Mouse (Mus musculus): ENCODE measurements around the gene Angptl1. TPM values are rescaled to one million over a fixed set of nuclear protein-coding genes. Genes with fewer than 3 reads are reported as not detected.

Gene Angptl1
- polyA plus RNA-seq, 1 experiment from 2014 or later: 1.2 TPM

DNA sequence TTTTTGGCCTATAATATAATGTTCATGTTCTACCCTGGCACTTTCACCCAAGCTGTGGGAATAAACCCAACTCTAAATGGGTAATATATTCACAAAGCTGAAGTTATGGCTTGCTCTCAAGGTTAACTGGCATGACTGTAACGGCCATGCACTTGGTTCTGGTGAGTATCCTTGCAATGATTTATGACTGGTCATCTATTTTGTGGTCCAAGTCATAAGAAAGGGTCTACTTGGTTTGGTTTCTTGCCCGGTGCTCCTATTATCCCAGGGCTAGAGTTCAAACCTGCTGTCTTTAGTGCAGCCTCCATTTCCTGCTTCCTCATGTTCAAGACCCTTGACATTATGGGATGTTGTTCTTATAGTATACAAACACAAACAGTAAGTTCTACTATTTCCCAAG is 46.4 kb downstream of the Angptl1 start:
- H3K4me2 ChIP-seq: no peak overlapping the region
- H3K9ac ChIP-seq: no peak overlapping the region
- 95% methylated on average over 2 of the region's 2 CpGs for WGBS
- peaks cover 45% of the 10 kb centered on the region for H3K36me3 ChIP-seq (ENCODE audit: poor library complexity, severe bottlenecking)
- no peaks in the 10 kb centered on the region for H3K4me1 ChIP-seq
- ATAC-seq: no peak
- H3K27ac ChIP-seq: no peak overlapping the region
- H3K9me3 ChIP-seq (replicated peaks): no peaks in the 10 kb centered on the region
- no peaks in the 10 kb centered on the region for H3K27me3 ChIP-seq
- H3K4me3 ChIP-seq: no peak overlapping the region

DNA sequence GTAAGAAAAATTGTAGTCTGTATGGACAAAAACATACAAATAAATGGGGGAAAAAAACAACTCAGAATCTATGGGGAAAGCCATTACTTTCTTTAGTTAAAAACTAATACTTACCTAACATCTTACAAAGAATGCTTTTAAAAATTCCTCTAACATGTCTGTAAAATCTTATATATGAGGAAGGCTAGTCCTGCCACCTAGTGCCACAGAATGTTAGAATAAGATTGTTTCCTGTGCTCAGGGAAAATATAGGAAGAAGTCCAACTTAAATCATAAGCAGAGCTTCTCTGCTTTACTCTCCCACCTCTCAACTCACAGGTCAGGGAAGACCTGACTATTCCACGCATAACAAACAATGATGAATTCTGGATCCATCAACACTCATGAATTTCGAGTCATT is 47.5 kb downstream of the Angptl1 start:
- no peak overlapping the region for H3K9ac ChIP-seq
- H3K27ac ChIP-seq: no peak overlapping the region
- H3K4me3 ChIP-seq: no peak overlapping the region
- ATAC-seq: no peak
- H3K4me1 ChIP-seq: no peaks in the 10 kb centered on the region
- peaks cover 48% of the 10 kb centered on the region for H3K36me3 ChIP-seq (ENCODE audit: poor library complexity, severe bottlenecking)
- H3K27me3 ChIP-seq: no peaks in the 10 kb centered on the region
- H3K9me3 ChIP-seq (replicated peaks): no peaks in the 10 kb centered on the region
- WGBS: 93% methylated on average over 2 of the region's 2 CpGs
- no peak overlapping the region for H3K4me2 ChIP-seq

DNA sequence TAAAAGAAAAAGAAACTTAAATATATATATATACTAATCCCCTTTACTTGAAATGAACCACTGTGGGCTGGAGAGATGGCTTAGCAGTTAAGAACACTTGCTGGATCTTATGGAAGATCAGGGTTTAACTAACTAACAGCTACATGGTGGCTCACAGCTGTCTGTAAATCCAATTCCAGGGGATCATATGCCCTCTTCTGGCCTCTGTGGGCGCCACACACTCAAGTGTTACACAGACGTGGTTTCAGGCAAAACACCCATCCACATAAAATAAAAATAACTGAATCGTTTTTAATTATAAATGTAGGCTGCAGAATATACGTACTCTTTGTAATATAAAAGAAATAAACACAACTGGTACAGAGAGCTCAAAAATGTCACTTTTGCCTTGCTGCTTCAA is 50.5 kb downstream of the Angptl1 start:
- Histone ChIP-seq H3K36me3 (ENCODE audit: poor library complexity, severe bottlenecking) (peaks cover 37% of the 10 kb centered on the region), H3K4me2 (no peak overlapping the region), H3K27ac (no peak overlapping the region), H3K4me3 (no peak overlapping the region), H3K9me3 (replicated peaks) (no peaks in the 10 kb centered on the region), H3K4me1 (no peaks in the 10 kb centered on the region), H3K27me3 (no peaks in the 10 kb centered on the region), H3K9ac (no peak overlapping the region)
- WGBS: 85% methylated on average over 4 of the region's 4 CpGs
- no peak for ATAC-seq

DNA sequence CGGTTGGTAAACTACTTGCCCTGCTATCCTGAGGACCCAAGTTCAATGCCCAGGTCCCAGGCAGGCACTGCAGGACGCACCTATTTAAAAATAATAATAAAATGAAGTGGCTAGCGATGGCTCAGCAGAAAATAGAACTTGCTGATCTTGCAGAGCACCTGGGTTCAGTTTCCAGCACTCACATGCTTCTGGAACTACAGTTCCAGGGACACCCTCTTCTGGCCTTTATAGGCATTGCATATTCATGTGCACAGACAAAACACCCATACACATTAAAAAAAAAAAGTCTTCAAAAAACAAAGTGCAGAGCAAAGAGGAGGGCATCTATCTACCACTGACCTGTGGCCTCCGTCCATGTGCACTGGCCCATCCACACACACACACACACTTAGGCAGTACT is 53.2 kb downstream of the Angptl1 start:
- WGBS: 94% methylated on average over 4 of the region's 4 CpGs
- Histone ChIP-seq H3K4me3 (no peak overlapping the region), H3K36me3 (ENCODE audit: poor library complexity, severe bottlenecking) (peaks cover 29% of the 10 kb centered on the region)

DNA sequence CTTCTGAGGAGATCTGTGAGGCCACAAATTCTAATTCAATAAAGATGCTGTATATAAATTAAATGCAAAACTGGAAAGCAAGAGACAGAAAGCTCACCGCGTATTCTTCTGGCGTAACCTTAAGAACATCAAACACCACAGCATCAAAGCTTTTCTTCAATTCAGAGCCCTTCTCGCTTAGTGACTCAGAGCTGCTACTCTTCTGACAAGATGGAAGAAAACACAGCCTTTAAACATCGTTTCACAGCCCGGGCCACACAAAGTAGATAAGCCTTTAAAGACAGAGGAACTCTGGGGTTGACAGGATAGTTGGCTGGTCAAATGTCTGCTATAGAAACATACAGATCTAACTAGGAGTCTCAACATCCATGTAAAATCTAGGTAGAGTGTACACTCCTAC is 63.3 kb downstream of the Angptl1 start:
- 77% methylated on average over 6 of the region's 6 CpGs for WGBS
- Histone ChIP-seq H3K4me2 (no peak overlapping the region), H3K9ac (no peak overlapping the region), H3K4me3 (no peak overlapping the region), H3K36me3 (ENCODE audit: poor library complexity, severe bottlenecking) (peaks cover 24% of the 10 kb centered on the region), H3K9me3 (replicated peaks) (no peaks in the 10 kb centered on the region), H3K27me3 (no peaks in the 10 kb centered on the region), H3K27ac (no peak overlapping the region), H3K4me1 (peaks cover 5% of the 10 kb centered on the region)
- ATAC-seq: no peak

More for the DNA sequence above, 53.2 kb downstream of the Angptl1 start:
- H3K9me3 ChIP-seq (replicated peaks): no peaks in the 10 kb centered on the region
- no peak overlapping the region for H3K27ac ChIP-seq
- no peaks in the 10 kb centered on the region for H3K27me3 ChIP-seq
- H3K9ac ChIP-seq: no peak overlapping the region
- ATAC-seq: no peak
- no peak overlapping the region for H3K4me2 ChIP-seq
- no peaks in the 10 kb centered on the region for H3K4me1 ChIP-seq

DNA sequence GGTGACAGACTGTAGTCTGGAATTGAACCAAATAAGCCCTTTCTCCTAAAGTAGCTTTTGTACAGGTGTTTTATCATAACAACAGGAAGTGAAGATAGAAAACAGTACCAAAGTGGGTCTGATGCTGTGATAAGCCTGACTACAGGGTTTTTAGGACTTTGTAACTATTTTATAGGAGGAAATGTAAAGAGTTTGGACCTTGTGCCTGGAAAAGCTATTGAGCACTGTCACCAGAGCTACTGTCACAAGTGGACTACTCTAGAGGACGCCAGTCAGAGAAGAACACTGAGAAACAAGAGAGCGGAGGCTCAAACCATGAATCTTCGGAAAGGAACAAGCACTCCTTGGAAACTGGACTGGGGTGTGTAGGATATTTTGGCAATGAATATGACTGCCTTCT is 65.5 kb downstream of the Angptl1 start:
- Histone ChIP-seq H3K4me3 (no peak overlapping the region), H3K9me3 (replicated peaks) (no peaks in the 10 kb centered on the region), H3K9ac (no peak overlapping the region), H3K27me3 (no peaks in the 10 kb centered on the region), H3K4me2 (no peak overlapping the region), H3K4me1 (no peaks in the 10 kb centered on the region), H3K27ac (no peak overlapping the region), H3K36me3 (ENCODE audit: poor library complexity, severe bottlenecking) (peaks cover 19% of the 10 kb centered on the region)
- no peak for ATAC-seq
- over 99% methylated on average over 3 of the region's 3 CpGs for WGBS

DNA sequence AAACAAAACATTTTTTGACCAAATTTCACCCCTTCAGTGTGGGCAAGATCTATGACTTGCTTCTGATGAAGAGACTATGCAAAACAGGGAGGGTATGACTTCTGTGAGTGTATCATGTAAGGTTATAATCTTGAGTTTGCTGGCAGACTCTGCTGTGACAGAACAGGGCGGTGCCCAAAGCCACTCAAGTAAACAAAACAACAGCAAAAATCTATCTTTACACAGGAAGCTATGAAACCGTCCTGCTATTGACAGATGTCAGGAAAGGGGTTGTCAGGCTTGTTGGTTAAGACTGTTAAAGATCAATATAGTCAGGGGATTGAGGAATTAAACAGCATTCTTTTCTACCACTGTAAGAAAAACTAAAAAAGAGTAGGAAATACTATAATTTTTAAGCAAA is 67.3 kb downstream of the Angptl1 start:
- Histone ChIP-seq H3K4me1 (no peaks in the 10 kb centered on the region), H3K27me3 (no peaks in the 10 kb centered on the region), H3K4me3 (no peak overlapping the region), H3K4me2 (no peak overlapping the region), H3K9me3 (replicated peaks) (no peaks in the 10 kb centered on the region), H3K27ac (no peak overlapping the region), H3K9ac (no peak overlapping the region), H3K36me3 (ENCODE audit: poor library complexity, severe bottlenecking) (peaks cover 7% of the 10 kb centered on the region)
- no peak for ATAC-seq
- 80% methylated on average over 2 of the region's 2 CpGs for WGBS

DNA sequence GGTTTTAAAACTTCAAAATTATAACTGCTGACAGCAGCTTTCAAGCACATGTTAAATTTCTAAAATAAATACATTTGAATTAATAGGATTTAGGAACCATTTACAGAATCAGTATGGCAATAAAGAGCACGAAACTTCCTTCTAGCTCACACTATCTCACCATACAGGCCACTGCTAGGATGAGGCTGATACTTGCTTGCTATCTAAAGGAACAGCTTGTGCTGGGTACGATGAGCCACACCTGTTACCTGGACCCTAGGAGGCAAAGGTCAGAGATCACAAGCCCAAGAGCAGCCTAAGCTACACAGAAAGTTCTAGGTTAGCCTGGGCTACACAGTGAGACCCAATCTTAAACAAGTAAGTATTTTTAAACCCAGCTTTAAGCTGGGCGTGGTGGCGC is 70.9 kb downstream of the Angptl1 start:
- WGBS: 98% methylated on average over 4 of the region's 4 CpGs
- Histone ChIP-seq H3K4me3 (no peak overlapping the region), H3K36me3 (ENCODE audit: poor library complexity, severe bottlenecking) (peaks cover 7% of the 10 kb centered on the region), H3K27ac (no peak overlapping the region), H3K9ac (no peak overlapping the region), H3K4me1 (no peaks in the 10 kb centered on the region), H3K9me3 (replicated peaks) (no peaks in the 10 kb centered on the region), H3K4me2 (no peak overlapping the region), H3K27me3 (no peaks in the 10 kb centered on the region)
- no peak for ATAC-seq

DNA sequence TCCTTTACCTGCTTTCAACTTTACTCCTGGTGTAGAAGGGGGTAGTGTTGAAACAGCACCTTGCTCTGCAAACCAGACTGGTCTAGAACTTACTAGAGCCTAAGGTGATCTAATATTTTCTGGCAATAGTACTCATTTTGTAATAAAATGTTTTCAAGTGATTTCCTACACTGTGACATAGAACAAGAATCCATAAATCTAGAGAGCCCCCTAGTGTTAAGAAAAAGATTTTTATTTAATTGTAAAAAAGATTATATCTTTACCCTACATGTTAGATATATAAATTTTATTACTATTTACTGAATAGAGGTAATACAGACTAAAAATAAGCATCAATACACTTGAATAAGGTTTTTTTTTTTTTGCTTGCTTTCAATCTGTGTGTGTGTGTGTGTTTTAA is 71.5 kb downstream of the Angptl1 start:
- Histone ChIP-seq H3K27ac (no peak overlapping the region), H3K36me3 (ENCODE audit: poor library complexity, severe bottlenecking) (peaks cover 7% of the 10 kb centered on the region), H3K9ac (no peak overlapping the region), H3K27me3 (no peaks in the 10 kb centered on the region), H3K4me1 (no peaks in the 10 kb centered on the region), H3K4me3 (no peak overlapping the region), H3K9me3 (replicated peaks) (no peaks in the 10 kb centered on the region), H3K4me2 (no peak overlapping the region)
- ATAC-seq: no peak

Other genes starting within 250 kb of the Angptl1 start
- gene Tor3a, start 164.2 kb upstream of the Angptl1 start, polyA plus RNA-seq (2015; fragmentation: Nextera tagmentation; extraction: Ambion mirVana): 3.7 and 6.4 TPM in 2 replicates
- gene Fam20b, start 119.5 kb upstream of the Angptl1 start, polyA plus RNA-seq (2015; fragmentation: Nextera tagmentation; extraction: Ambion mirVana): 18.0 and 18.2 TPM in 2 replicates
- gene Ralgps2, start 101.1 kb downstream of the Angptl1 start, polyA plus RNA-seq (2015; fragmentation: Nextera tagmentation; extraction: Ambion mirVana): 123 and 133 TPM in 2 replicates